8 mouse cellular contexts compared by ENCODE assay signal in genomic region chr2:109890068-109890467, GRCm38 (mm10). TPM values are rescaled to one million over a fixed set of nuclear protein-coding genes. Genes with fewer than 3 reads are reported as not detected.
DNase-seq lines count a peak whose midpoint lies in the region; ATAC-seq and TF ChIP-seq lines count a peak whose summit lies in the region.

No protein-coding gene starts in this region.

- peaks cover 21% of the 10 kb centered on the region for H3K4me1 ChIP-seq in hindbrain, embryonic 15.5 days (replicated peaks)
- H3K4me1 ChIP-seq in midbrain, postnatal 0 days (ENCODE audit: insufficient read depth, low read length): peaks cover 8% of the 10 kb centered on the region

- H3K4me2 ChIP-seq in hindbrain, embryonic 15.5 days: peak overlapping the region; percentile 54
- peak overlapping the region; percentile 45 for H3K4me2 ChIP-seq in midbrain, postnatal 0 days (ENCODE audit: low read depth, low read length, poor library complexity, severe bottlenecking)

- H3K27ac ChIP-seq in layer of hippocampus, adult 2 months: peak overlapping the region; percentile 97
- H3K27ac ChIP-seq in hindbrain, embryonic 15.5 days (replicated peaks): peak overlapping the region; percentile 95
- H3K27ac ChIP-seq in midbrain, postnatal 0 days (ENCODE audit: low read depth, low read length): peak overlapping the region; percentile 90; the same call in 1 of the 2 replicates

- 39% methylated on average over 4 of the region's 4 CpGs for WGBS in hindbrain, embryonic 15.5 days
- WGBS in midbrain, postnatal 0 days: 39% methylated on average over 4 of the region's 4 CpGs

- peak; percentile 60 for TF ChIP-seq CTCF in layer of hippocampus, adult 2 months (conservative IDR thresholded peaks at IDR 0.05)
- TF ChIP-seq CTCF in midbrain, postnatal 0 days (IDR thresholded peaks at IDR 0.05): peak; percentile 57

- peak overlapping the region; percentile 95 for H3K9ac ChIP-seq in hindbrain, embryonic 15.5 days
- peak overlapping the region; percentile 90; the same call in 1 of the 2 replicates for H3K9ac ChIP-seq in midbrain, postnatal 0 days (replicated peaks; ENCODE audit: low read length, poor library complexity, severe bottlenecking)

- H3K9me3 ChIP-seq in hindbrain, embryonic 15.5 days: no peaks in the 10 kb centered on the region
- H3K9me3 ChIP-seq in midbrain, postnatal 0 days (ENCODE audit: low read length): no peaks in the 10 kb centered on the region

- H3K4me3 ChIP-seq in layer of hippocampus, adult 2 months: peak overlapping the region; percentile 80
- peak overlapping the region; percentile 77 for H3K4me3 ChIP-seq in hindbrain, embryonic 15.5 days
- H3K4me3 ChIP-seq in midbrain, postnatal 0 days (ENCODE audit: low read depth, low read length): peak overlapping the region; percentile 90

- no peaks in the 10 kb centered on the region for H3K27me3 ChIP-seq in hindbrain, embryonic 15.5 days
- no peaks in the 10 kb centered on the region for H3K27me3 ChIP-seq in midbrain, postnatal 0 days (ENCODE audit: insufficient read depth, low read length)

- no peak for DNase-seq in layer of hippocampus, adult 2 months (ENCODE audit: low spot score in 2 of 2)
- DNase-seq in layer of hippocampus, postnatal 25 days (ENCODE audit: extremely low spot score in 1 of 2, low spot score in 1 of 2): no peak
- DNase-seq in brain, adult 2 months (ENCODE audit: low read depth, low spot score): peak; percentile 20
- DNase-seq in midbrain, postnatal 0 days (ENCODE audit: low spot score): no peak
- DNase-seq in kidney, postnatal 10 days: no peak
- no peak for DNase-seq in urinary bladder, postnatal 36 days (ENCODE audit: low spot score in 2 of 2)
- no peak for DNase-seq in kidney, postnatal 4 days

- peaks cover 9% of the 10 kb centered on the region for H3K36me3 ChIP-seq in hindbrain, embryonic 15.5 days
- peaks cover 7% of the 10 kb centered on the region; the same call in 1 of the 2 replicates for H3K36me3 ChIP-seq in midbrain, postnatal 0 days (ENCODE audit: insufficient read depth, low read length)

- no peak for ATAC-seq in hindbrain, embryonic 15.5 days (ENCODE audit: low FRiP score, low read depth)
- ATAC-seq in midbrain, postnatal 0 days (ENCODE audit: low FRiP score): peak; percentile 15; the same call in 1 of the 2 replicates

RNA-seq across cellular contexts. Expression of gene Lin7c, which starts 0.6 kb away (rescaled TPM):
- total RNA-seq in layer of hippocampus, adult 2 months (2021): 100 to 1,000 TPM; 124 to 126 TPM
- total RNA-seq in layer of hippocampus, postnatal 25 days (2021): 100 to 1,000 TPM; 110 to 111 TPM
- polyA plus RNA-seq in hindbrain, embryonic 15.5 days (2015; fragmentation: Nextera tagmentation; extraction: Ambion mirVana): 175 and 177 TPM in 2 replicates
- 232 and 296 TPM in 2 replicates for total RNA-seq in midbrain, postnatal 0 days (2014; rRNA removed)
- 206 and 209 TPM in 2 replicates for polyA plus RNA-seq in midbrain, postnatal 0 days (2015; fragmentation: Nextera tagmentation; extraction: Ambion mirVana)

RNA-seq across cellular contexts. Expression of gene Lgr4, which starts 27.4 kb away (rescaled TPM):
- 10 to 100 TPM; 28.4 to 29.6 TPM for total RNA-seq in layer of hippocampus, adult 2 months (2021)
- 10 to 100 TPM; 27.7 to 33.5 TPM for total RNA-seq in layer of hippocampus, postnatal 25 days (2021)
- polyA plus RNA-seq in hindbrain, embryonic 15.5 days (2015; fragmentation: Nextera tagmentation; extraction: Ambion mirVana): 8.0 and 8.6 TPM in 2 replicates
- 33.4 and 36.4 TPM in 2 replicates for total RNA-seq in midbrain, postnatal 0 days (2014; rRNA removed)
- polyA plus RNA-seq in midbrain, postnatal 0 days (2015; fragmentation: Nextera tagmentation; extraction: Ambion mirVana): 9.9 and 10.1 TPM in 2 replicates
